Mouse (Mus musculus): ENCODE measurements around the gene Map6d1.

Gene Map6d1

GRCm38 (mm10) chr16:20240468-20241414, at the start of gene Map6d1:
Map6d1 (minus strand) TSS chr16:20241358.
- peak; percentile 64 for DNase-seq (ENCODE audit: low spot score)

DNA sequence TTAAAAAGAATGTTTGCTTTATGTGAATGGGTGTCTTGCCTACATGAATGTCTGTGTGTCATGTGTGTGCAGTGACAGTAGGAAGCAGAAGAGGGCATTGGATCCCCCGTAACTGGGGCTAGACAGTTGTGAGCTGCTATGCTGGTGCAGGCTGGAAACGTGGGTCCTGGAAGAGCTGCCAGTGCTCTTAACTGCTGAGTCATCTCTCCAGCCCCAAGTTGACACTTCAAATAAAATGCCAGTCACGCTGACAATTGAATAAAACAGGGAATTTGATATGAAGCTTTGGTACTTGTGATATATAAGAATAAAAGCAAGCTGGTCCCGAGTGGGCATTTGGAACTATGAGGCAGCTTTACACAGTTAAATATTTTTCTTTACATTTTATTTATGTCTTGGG, 39.1 kb upstream of the Map6d1 start:
- no peak for DNase-seq (ENCODE audit: low spot score)

DNA sequence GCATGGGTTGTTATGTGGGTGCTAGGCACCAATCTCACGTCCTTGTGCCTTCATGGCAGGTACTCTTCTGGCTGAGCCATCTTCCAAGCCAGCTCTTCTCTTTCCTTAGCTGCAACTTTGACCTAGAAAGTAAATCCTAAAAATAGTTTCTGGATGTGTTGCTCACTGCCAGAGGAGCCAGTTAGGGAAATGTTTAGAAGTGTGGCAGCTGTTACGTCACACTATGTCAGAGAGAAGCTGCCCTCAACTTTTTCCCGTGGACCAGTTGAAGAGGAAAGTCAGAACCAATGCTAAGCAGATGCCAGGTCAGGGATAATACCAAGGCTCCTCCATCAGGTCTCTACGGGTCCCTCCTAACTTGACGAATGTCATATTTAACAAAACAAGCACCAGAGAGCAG, 38.2 kb upstream of the Map6d1 start:
- no peak for DNase-seq (ENCODE audit: low spot score)

DNA sequence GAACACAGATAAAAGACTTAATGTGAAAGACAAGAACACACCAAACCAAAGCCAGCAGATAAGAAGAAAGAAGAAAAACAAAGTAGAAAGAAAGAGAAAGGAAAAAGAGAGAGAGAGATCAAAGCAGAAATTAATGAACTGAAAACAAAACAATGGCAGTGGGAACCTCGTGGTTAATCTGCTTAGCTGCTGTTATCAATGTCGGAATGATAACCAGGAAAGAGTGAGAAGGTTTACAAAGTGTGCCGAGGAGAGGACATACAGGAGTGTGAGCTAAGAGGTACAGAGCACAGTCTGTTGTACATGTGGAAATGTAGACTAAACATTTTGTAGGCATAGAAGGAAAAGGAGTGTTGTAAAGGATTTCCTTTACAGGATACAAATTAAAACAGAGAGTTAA, 31.8 kb upstream of the Map6d1 start:
- no peak for DNase-seq (ENCODE audit: low spot score)

DNA sequence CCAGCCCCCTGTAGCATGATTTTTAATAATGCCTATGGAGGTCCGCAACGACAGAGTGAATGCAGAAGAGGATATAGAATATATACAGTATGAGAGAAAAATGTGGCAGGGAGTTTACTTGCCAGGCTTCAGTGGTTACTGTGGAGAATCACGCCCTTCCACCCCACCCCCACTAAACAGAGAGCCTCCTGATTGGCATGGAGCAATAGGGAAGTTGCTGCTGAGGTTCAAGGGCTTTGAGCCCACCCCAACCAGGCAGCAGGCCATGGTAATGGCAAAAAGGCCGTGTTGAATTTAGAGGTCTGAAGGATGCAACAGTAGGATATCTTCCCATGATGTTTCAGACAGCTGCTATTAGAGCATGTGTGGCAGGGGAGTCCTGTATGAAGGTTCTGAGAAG, 30.2 kb upstream of the Map6d1 start:
- no peak for DNase-seq (ENCODE audit: low spot score)

GRCm38 (mm10) chr16:20265089-20265488, 23.9 kb upstream of the Map6d1 start:
- DNase-seq (ENCODE audit: low spot score) = no peak

DNA sequence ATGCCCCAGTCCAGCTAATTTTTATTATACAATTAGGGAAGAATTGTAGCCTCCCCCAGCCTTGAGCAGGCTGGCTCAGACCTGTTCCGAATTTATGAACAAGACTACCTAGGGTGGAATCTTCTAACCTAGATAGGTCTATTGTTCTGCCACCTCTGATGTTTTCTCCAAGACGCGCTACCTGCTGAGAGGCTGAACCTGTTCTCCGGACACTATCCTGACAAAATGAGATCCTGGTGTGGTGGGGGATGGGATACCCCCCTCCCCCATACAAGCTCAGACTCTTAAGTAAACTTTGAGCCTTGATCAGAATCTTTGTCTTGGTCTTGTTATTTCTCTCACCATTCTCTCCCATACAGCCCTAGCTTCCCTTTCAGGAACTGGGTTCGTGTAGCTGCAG, 16.8 kb upstream of the Map6d1 start:
- no peak for DNase-seq (ENCODE audit: low spot score)

DNA sequence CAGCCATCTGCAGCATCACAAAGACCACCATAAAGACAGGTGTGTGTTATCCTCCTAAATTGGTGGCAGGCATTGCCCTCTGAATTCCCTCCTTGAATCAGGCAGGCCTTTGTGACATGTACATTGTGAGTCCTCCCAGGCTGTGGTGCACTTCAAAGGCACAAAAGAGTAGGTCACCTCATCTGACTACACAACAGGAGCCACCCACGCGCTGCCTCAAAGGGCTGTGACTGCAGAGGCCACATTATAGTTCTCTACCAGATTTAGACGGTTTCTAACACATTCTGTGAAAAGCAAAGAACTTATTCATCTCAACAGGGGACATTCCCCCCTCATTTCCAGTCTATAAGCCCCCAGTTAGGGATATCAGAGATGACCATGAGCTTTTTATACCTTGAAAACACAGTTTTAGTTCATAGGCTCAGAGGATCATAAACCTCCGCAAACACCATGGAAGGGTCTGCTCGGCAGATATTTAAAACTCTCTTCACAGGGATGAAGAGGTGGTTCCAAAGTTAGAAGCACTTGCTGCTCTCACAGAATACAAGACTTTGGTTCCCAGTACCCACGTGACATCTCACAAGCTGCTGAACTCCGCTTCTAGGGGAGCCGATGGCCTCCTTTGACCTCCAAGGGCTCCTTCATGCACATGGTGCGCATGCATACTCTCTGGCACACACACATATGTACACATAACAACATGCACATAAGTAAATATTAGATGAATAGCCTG, 7.5 kb upstream of the Map6d1 start:
- no peak for DNase-seq (ENCODE audit: low spot score)

- no peak for DNase-seq (ENCODE audit: low spot score)
These were observed 5.9 kb upstream of the Map6d1 start for GRCm38 (mm10) chr16:20247103-20247502.

GRCm38 (mm10) chr16:20238646-20239045, 2.5 kb downstream of the Map6d1 start:
- DNase-seq (ENCODE audit: low spot score) = no peak

DNA sequence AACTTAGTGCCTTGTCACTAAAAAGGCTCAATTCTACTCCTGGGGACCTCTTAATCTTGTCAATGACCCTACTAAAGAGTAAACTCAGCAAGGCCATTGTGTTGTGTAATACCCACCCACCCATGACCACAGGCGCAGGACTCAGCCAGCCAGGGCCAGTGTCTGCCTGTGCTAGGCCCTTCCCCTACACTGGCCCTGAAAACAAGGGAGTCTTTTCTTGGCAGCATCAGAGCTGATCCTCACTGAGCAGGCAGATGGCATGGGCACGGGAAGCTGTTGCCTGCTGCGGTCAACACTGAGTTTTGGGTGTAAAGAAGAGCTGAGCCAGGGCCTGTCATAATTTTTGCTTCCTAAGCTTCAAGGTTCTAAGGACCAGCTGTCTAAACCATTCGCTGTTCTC, 3.7 kb downstream of the Map6d1 start:
- peak; percentile 25 for DNase-seq (ENCODE audit: low spot score)

- DNase-seq (ENCODE audit: low spot score) = no peak
These were observed 6.8 kb downstream of the Map6d1 start for GRCm38 (mm10) chr16:20234406-20234805.

DNA sequence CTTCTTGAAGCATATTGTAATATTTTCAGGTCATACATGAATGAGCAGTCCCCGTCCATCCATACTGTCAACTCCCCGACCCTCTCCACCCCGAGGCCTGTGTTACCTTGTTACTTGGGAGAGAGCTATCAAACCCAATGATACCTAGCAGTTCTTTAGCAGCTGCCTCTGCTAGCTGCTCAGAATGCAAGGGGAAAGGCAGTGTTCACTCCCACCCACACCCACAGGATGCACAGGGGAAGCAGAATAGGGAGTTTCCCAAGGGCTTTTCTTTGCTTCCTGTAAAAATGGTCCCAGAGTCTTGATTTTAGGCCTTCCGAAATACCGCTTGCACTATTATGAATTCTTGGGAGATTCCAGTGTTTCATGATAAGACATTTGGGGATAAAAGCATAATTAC, 13.0 kb downstream of the Map6d1 start:
- DNase-seq (ENCODE audit: low spot score) = no peak

DNA sequence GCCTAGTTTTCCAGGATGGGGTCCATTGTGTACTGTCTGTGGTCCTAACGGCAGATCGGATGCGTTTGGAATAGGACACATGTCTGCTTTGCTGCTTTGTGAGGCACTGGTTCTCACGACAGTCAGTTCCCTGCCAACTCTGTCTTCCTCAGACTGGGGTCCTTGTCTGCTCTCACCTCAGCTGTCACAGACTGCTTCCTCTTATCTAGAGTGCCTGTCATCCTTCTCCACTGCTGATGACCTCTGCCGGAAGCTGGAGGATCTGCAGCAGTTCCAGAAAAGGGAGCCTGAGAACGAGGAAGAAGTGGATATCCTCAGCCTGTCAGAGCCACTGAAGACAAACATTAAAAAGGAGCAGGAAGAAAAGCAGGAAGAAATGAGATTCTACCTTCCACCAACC, 13.7 kb downstream of the Map6d1 start:
- no peak for DNase-seq (ENCODE audit: low spot score)

DNA sequence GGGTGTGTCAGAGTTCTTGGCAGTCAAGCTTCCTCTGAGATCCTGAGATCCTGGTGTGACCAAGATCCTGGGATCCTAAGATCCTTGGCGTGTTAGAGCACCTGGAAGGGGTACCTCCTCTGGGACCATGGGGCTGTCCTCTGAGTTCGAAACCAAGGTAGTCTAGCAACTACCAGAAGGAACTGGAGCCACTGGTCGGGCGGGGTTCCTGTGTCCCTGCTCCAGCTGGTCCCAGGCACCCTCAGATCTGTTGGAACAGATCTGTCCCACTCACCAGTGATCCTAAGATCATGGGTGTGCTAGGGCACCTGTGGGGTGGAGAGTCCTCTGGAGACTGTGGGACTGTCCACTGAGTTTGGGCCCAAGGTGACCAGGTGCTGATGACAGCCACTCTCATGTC, 14.5 kb downstream of the Map6d1 start:
- DNase-seq (ENCODE audit: low spot score) = no peak

DNA sequence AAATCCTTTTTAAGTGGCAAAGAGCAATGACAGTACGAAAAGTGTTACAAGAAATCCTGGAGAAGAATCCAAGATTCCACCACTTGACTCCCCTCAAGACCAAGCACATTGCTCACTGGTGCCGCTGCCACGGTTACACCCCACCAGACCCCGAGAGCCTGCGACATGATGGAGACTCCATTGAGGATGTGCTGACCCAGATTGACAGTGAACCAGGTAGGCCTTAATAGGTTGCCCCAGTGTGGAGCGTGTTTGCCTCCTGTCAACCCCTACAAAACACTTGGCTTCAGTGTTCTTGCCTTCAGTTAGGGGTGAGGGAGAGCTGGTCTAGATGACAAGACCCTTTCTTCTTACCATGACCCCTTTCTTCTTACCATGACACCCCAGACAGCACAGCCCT, 18.4 kb downstream of the Map6d1 start:
- no peak for DNase-seq (ENCODE audit: low spot score)

GRCm38 (mm10) chr16:20213591-20214226, 27.4 kb downstream of the Map6d1 start:
- peak; percentile 78 for DNase-seq (ENCODE audit: low spot score)

DNA sequence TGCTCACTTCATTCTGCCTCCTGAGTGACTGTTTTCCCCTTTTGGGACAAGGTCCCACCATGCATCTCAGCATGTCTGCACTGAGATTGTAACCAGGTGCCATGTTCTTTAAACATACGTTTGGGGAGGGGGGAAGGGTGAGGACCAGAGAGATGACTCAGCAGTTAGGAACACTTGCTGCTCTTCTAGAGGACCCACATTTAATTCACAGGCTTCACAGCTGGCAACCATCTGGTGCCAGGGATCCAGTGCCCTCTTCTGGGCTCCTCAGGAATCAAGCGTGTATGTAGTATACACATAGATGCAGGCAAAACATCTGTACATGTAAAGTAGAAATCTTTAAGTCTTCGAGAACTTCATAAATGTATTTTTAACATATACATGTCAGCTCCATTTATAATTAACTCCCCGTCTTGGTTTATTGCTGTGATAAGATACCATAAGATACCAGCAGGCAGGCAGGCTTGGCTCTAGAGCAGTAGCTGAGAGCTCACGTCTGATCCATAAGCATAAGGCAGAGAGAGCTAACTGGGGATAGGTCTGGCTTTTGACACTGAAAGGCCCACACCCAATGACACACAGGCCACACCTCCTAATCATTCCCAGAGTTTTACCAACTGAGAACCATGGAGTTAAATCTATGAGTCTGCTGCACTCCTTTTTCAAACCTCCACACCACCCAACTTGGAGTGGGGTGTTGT, 41.5 kb downstream of the Map6d1 start:
- no peak for DNase-seq (ENCODE audit: low spot score)

DNA sequence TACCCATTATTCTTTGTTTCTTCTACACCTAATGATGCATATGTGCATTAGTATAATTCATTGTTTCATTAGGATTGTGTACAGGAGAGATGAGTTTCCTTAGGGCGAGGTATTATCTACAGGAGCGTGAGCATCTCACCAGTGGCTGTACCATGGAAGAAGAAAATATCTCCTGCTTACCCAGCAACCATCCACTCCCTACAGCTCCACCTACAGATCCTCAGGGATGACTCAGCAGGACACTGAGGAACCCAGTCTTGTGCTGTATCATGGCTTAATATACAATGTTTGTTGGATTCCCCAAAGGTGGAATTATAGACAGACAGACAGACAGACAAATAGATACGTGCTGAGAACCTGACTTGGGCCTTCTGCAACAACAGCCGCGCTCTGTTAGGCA, 44.2 kb downstream of the Map6d1 start:
- no peak for DNase-seq (ENCODE audit: low spot score)

DNA sequence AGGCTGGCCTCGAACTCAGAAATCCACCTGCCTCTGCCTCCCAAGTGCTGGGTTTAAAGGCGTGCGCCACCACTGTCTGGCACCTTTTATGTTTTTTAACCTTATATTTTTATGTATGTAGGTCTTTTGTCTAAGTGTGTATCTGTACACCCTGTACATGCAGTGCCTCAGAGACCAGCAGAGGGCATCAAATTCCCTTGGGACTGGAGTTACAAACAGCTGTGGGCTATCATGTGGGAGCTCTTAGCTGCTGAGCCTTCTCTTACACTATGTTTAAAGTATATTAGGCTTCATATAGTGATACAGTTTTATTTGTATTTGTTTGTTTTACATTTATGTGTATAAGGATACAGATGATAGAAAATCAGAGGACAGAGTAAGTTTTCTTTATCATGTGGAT, 45.6 kb downstream of the Map6d1 start:
- DNase-seq (ENCODE audit: low spot score) = peak; percentile 46

- DNase-seq (ENCODE audit: low spot score) = no peak
These were observed 49.1 kb downstream of the Map6d1 start for GRCm38 (mm10) chr16:20192043-20192442.

Data from embryo, embryonic 10 days (tissue).